Mouse (Mus musculus): ENCODE measurements around the gene Mertk. TPM values are rescaled to one million over a fixed set of nuclear protein-coding genes. Genes with fewer than 3 reads are reported as not detected.
A peak's percentile ranks its signal among the peaks of the same experiment; 100 is the strongest.

Gene Mertk
- polyA plus RNA-seq, 1 experiment from 2014 or later, result 0.62 TPM

GRCm38 (mm10) chr2:128696426-128696825 is 2.3 kb upstream of the Mertk start:
- no peak for DNase-seq (ENCODE audit: low spot score)
- 77% methylated on average over 3 of the region's 3 CpGs for WGBS

GRCm38 (mm10) chr2:128697047-128697446 is 1.7 kb upstream of the Mertk start:
- Histone ChIP-seq H3K27ac (ENCODE audit: low read depth, low read length) (no peak overlapping the region), H3K27me3 (replicated peaks; ENCODE audit: control insufficient read depth, insufficient read depth, low read length) (no peaks in the 10 kb centered on the region), H3K9me3 (replicated peaks; ENCODE audit: control insufficient read depth, low read length) (no peaks in the 10 kb centered on the region), H3K9ac (ENCODE audit: low read length) (no peak overlapping the region), H3K36me3 (ENCODE audit: control insufficient read depth, insufficient read depth, low read length) (no peaks in the 10 kb centered on the region), H3K4me3 (ENCODE audit: low read depth, low read length) (no peak overlapping the region), H3K4me1 (ENCODE audit: control insufficient read depth, insufficient read depth, low read length) (no peaks in the 10 kb centered on the region; the same call in 1 of the 2 replicates), H3K4me2 (ENCODE audit: low read length) (no peak overlapping the region)
- ATAC-seq (no peak), DNase-seq (ENCODE audit: low spot score) (no peak)
- WGBS, result 93% methylated on average over 1 of the region's 1 CpGs

More at GRCm38 (mm10) chr2:128696426-128696825, 2.3 kb upstream of the Mertk start:
- Histone ChIP-seq H3K4me3 (ENCODE audit: low read depth, low read length) (no peak overlapping the region), H3K27me3 (replicated peaks; ENCODE audit: control insufficient read depth, insufficient read depth, low read length) (no peaks in the 10 kb centered on the region), H3K9me3 (replicated peaks; ENCODE audit: control insufficient read depth, low read length) (no peaks in the 10 kb centered on the region), H3K4me2 (ENCODE audit: low read length) (no peak overlapping the region), H3K27ac (ENCODE audit: low read depth, low read length) (no peak overlapping the region), H3K4me1 (ENCODE audit: control insufficient read depth, insufficient read depth, low read length) (no peaks in the 10 kb centered on the region; the same call in 1 of the 2 replicates), H3K9ac (ENCODE audit: low read length) (no peak overlapping the region), H3K36me3 (ENCODE audit: control insufficient read depth, insufficient read depth, low read length) (no peaks in the 10 kb centered on the region)
- no peak for ATAC-seq

- H3K4me3 ChIP-seq (ENCODE audit: low read depth, low read length), result no peak overlapping the region
Measured at GRCm38 (mm10) chr2:128697566-128697965, 1.2 kb upstream of the Mertk start.

DNA sequence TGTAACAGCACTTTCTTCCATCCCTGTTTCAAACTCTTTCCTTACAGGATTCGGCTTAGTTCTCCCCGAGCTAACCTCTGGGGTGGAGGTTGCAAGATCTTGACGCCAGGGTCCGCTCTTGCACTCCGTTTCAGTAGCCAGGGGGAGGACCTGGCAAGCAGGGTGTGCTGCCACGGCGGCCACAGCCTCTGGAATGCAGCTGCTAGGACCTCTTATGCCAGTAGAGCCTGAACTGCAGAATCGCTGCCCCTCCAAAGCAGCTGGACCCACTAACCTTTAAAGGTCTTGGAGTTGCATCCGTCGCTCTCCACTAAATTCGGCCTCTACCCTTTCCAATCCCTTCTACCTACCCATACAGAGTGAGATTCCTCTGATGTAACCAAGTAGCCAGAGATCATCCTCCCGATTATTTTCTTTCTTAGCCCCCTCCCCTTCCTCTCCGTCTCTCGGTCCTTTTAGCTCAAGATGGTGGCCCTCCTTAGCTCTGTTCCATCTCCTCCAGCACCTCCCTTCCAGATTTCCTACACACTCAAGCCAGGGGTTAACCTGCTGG is 540 bp upstream of the Mertk start:
- H3K4me1 ChIP-seq (ENCODE audit: control insufficient read depth, insufficient read depth, low read length), result no peaks in the 10 kb centered on the region; the same call in 1 of the 2 replicates
- H3K4me2 ChIP-seq (ENCODE audit: low read length), result peak overlapping the region; percentile 93
- no peaks in the 10 kb centered on the region for H3K9me3 ChIP-seq (replicated peaks; ENCODE audit: control insufficient read depth, low read length)
- 1% methylated on average over 14 of the region's 14 CpGs for WGBS
- H3K27me3 ChIP-seq (replicated peaks; ENCODE audit: control insufficient read depth, insufficient read depth, low read length), result no peaks in the 10 kb centered on the region
- H3K36me3 ChIP-seq (ENCODE audit: control insufficient read depth, insufficient read depth, low read length), result no peaks in the 10 kb centered on the region
- H3K9ac ChIP-seq (ENCODE audit: low read length), result peak overlapping the region; percentile 58
- no peak overlapping the region for H3K27ac ChIP-seq (ENCODE audit: low read depth, low read length)
- H3K4me3 ChIP-seq (ENCODE audit: low read depth, low read length), result peak overlapping the region; percentile 42
- peak; percentile 83 for DNase-seq (ENCODE audit: low spot score)
- ATAC-seq, result peak; percentile 93

More at GRCm38 (mm10) chr2:128697566-128697965, 1.2 kb upstream of the Mertk start:
- no peaks in the 10 kb centered on the region for H3K36me3 ChIP-seq (ENCODE audit: control insufficient read depth, insufficient read depth, low read length)
- WGBS, result 49% methylated on average over 5 of the region's 5 CpGs
- H3K27ac ChIP-seq (ENCODE audit: low read depth, low read length), result no peak overlapping the region
- ATAC-seq (no peak), DNase-seq (ENCODE audit: low spot score) (no peak)
- no peak overlapping the region; the same call in 1 of the 2 replicates for H3K9ac ChIP-seq (ENCODE audit: low read length)
- H3K4me2 ChIP-seq (ENCODE audit: low read length), result peak overlapping the region; percentile 93; the same call in 1 of the 2 replicates
- H3K27me3 ChIP-seq (replicated peaks; ENCODE audit: control insufficient read depth, insufficient read depth, low read length), result no peaks in the 10 kb centered on the region
- no peaks in the 10 kb centered on the region; the same call in 1 of the 2 replicates for H3K4me1 ChIP-seq (ENCODE audit: control insufficient read depth, insufficient read depth, low read length)
- no peaks in the 10 kb centered on the region for H3K9me3 ChIP-seq (replicated peaks; ENCODE audit: control insufficient read depth, low read length)

GRCm38 (mm10) chr2:128699201-128699885 is 587 bp downstream of the Mertk start:
- no peaks in the 10 kb centered on the region for H3K9me3 ChIP-seq (replicated peaks; ENCODE audit: control insufficient read depth, low read length)
- H3K27ac ChIP-seq (ENCODE audit: low read depth, low read length), result no peak overlapping the region
- peak overlapping the region; percentile 58; the same call in 1 of the 2 replicates for H3K9ac ChIP-seq (ENCODE audit: low read length)
- H3K4me2 ChIP-seq (ENCODE audit: low read length), result peak overlapping the region; percentile 93
- under 1% methylated on average over 24 of the region's 24 CpGs for WGBS
- peak; percentile 28 for DNase-seq (ENCODE audit: low spot score)
- ATAC-seq, result no peak
- no peaks in the 10 kb centered on the region; the same call in 1 of the 2 replicates for H3K4me1 ChIP-seq (ENCODE audit: control insufficient read depth, insufficient read depth, low read length)
- peak overlapping the region; percentile 42 for H3K4me3 ChIP-seq (ENCODE audit: low read depth, low read length)
- no peaks in the 10 kb centered on the region for H3K27me3 ChIP-seq (replicated peaks; ENCODE audit: control insufficient read depth, insufficient read depth, low read length)
- H3K36me3 ChIP-seq (ENCODE audit: control insufficient read depth, insufficient read depth, low read length), result no peaks in the 10 kb centered on the region

GRCm38 (mm10) chr2:128704474-128704873 is 5.7 kb downstream of the Mertk start:
- H3K36me3 ChIP-seq (ENCODE audit: control insufficient read depth, insufficient read depth, low read length), result no peaks in the 10 kb centered on the region
- H3K4me3 ChIP-seq (ENCODE audit: low read depth, low read length), result no peak overlapping the region
- over 99% methylated on average over 3 of the region's 3 CpGs for WGBS
- DNase-seq (ENCODE audit: low spot score) (no peak), ATAC-seq (no peak)
- no peak overlapping the region for H3K27ac ChIP-seq (ENCODE audit: low read depth, low read length)
- no peaks in the 10 kb centered on the region for H3K9me3 ChIP-seq (replicated peaks; ENCODE audit: control insufficient read depth, low read length)
- no peak overlapping the region for H3K4me2 ChIP-seq (ENCODE audit: low read length)
- H3K4me1 ChIP-seq (ENCODE audit: control insufficient read depth, insufficient read depth, low read length), result no peaks in the 10 kb centered on the region
- H3K9ac ChIP-seq (ENCODE audit: low read length), result no peak overlapping the region
- H3K27me3 ChIP-seq (replicated peaks; ENCODE audit: control insufficient read depth, insufficient read depth, low read length), result no peaks in the 10 kb centered on the region

GRCm38 (mm10) chr2:128709264-128709663 is 10.5 kb downstream of the Mertk start:
- no peak for ATAC-seq
- 4% methylated on average over 6 of the region's 6 CpGs for WGBS

GRCm38 (mm10) chr2:128710609-128711008 is 11.9 kb downstream of the Mertk start:
- H3K4me1 ChIP-seq (ENCODE audit: control insufficient read depth, insufficient read depth, low read length), result peaks cover 6% of the 10 kb centered on the region; the same call in 1 of the 2 replicates
- no peaks in the 10 kb centered on the region for H3K9me3 ChIP-seq (replicated peaks; ENCODE audit: control insufficient read depth, low read length)
- WGBS, result 83% methylated on average over 6 of the region's 6 CpGs
- no peak overlapping the region for H3K4me3 ChIP-seq (ENCODE audit: low read depth, low read length)
- no peak overlapping the region for H3K9ac ChIP-seq (ENCODE audit: low read length)
- ATAC-seq, result no peak
- H3K27me3 ChIP-seq (replicated peaks; ENCODE audit: control insufficient read depth, insufficient read depth, low read length), result no peaks in the 10 kb centered on the region
- no peaks in the 10 kb centered on the region for H3K36me3 ChIP-seq (ENCODE audit: control insufficient read depth, insufficient read depth, low read length)
- no peak overlapping the region for H3K27ac ChIP-seq (ENCODE audit: low read depth, low read length)
- DNase-seq (ENCODE audit: low spot score), result no peak
- H3K4me2 ChIP-seq (ENCODE audit: low read length), result no peak overlapping the region

More at GRCm38 (mm10) chr2:128709264-128709663, 10.5 kb downstream of the Mertk start:
- no peak overlapping the region for H3K27ac ChIP-seq (ENCODE audit: low read depth, low read length)
- DNase-seq (ENCODE audit: low spot score), result peak; percentile 33
- no peak overlapping the region for H3K4me2 ChIP-seq (ENCODE audit: low read length)
- no peaks in the 10 kb centered on the region for H3K36me3 ChIP-seq (ENCODE audit: control insufficient read depth, insufficient read depth, low read length)
- no peaks in the 10 kb centered on the region for H3K27me3 ChIP-seq (replicated peaks; ENCODE audit: control insufficient read depth, insufficient read depth, low read length)
- no peak overlapping the region for H3K4me3 ChIP-seq (ENCODE audit: low read depth, low read length)
- no peaks in the 10 kb centered on the region for H3K9me3 ChIP-seq (replicated peaks; ENCODE audit: control insufficient read depth, low read length)
- no peak overlapping the region for H3K9ac ChIP-seq (ENCODE audit: low read length)
- peaks cover 6% of the 10 kb centered on the region; the same call in 1 of the 2 replicates for H3K4me1 ChIP-seq (ENCODE audit: control insufficient read depth, insufficient read depth, low read length)

DNA sequence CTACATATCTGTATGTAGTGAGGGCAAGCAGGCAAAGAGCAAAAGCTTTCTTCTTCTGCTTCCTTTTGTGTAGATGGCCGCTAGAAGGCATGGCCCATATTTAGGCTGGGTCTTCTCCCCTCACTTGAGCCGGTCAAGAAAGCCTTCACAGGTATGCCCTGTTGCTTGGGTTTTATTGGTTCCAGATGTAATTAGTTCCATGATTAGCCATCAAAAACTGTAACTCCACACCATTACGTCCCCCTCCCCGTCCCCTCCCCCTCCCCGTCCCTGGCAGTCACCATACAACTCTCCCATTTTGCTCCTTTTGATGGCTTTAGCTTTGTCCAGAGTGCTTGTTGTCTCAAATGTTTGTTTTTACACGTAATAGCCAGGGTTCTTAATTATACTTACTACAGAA is 14.2 kb downstream of the Mertk start:
- Histone ChIP-seq H3K4me3 (ENCODE audit: low read depth, low read length) (no peak overlapping the region), H3K9ac (ENCODE audit: low read length) (no peak overlapping the region), H3K36me3 (ENCODE audit: control insufficient read depth, insufficient read depth, low read length) (no peaks in the 10 kb centered on the region), H3K4me2 (ENCODE audit: low read length) (no peak overlapping the region), H3K27ac (ENCODE audit: low read depth, low read length) (no peak overlapping the region), H3K27me3 (replicated peaks; ENCODE audit: control insufficient read depth, insufficient read depth, low read length) (no peaks in the 10 kb centered on the region), H3K9me3 (replicated peaks; ENCODE audit: control insufficient read depth, low read length) (no peaks in the 10 kb centered on the region), H3K4me1 (ENCODE audit: control insufficient read depth, insufficient read depth, low read length) (peaks cover 6% of the 10 kb centered on the region; the same call in 1 of the 2 replicates)
- WGBS, result 69% methylated on average over 6 of the region's 6 CpGs
- DNase-seq (ENCODE audit: low spot score), result no peak
- no peak for ATAC-seq
